In genomic region chr11:4729603-4730002, GRCm38 (mm10) we compare ENCODE assay signal across 10 mouse cellular contexts. TPM values are rescaled to one million over a fixed set of nuclear protein-coding genes. Genes with fewer than 3 reads are reported as not detected.
A peak's percentile ranks its signal among the peaks of the same experiment; 100 is the strongest.
DNase-seq lines count a peak whose midpoint lies in the region; ATAC-seq lines count a peak whose summit lies in the region.
"Had no signal": no experiment of that assay in that cellular context is flagged by ENCODE, and none has a peak within 500 bp of the region (broad histone marks: within the 10 kb centered on the region; RNA-seq: fewer than 3 reads in every experiment).

No protein-coding gene starts in this region.

- DNase-seq in heart, embryonic 10.5 days (ENCODE audit: low spot score): no peak
- peak; percentile 29 to 49 for DNase-seq in urinary bladder, adult 18-20 months (ENCODE audit: low spot score in 2 of 2)
- no peak for DNase-seq in urinary bladder, adult 2 months (ENCODE audit: low spot score)
- DNase-seq in c-Kit-positive CD71-positive TER-119-positive erythroid progenitor cells, embryonic 14.5 days (ENCODE audit: low spot score): no peak
- DNase-seq in frontal cortex, adult 2 months (ENCODE audit: extremely low spot score in 1 of 2, low spot score in 1 of 2): no peak
- no peak for DNase-seq in cerebellum, adult 11-12 months
- DNase-seq: cerebellum, adult 8-10 months had no signal

- WGBS in heart, embryonic 16.5 days: 16% methylated on average over 12 of the region's 12 CpGs
- 56% methylated on average over 12 of the region's 12 CpGs for WGBS in heart, embryonic 10.5 days
- 16% methylated on average over 12 of the region's 12 CpGs for WGBS in lung, embryonic 15.5 days

- no peaks in the 10 kb centered on the region for H3K9me3 ChIP-seq in heart, embryonic 16.5 days (replicated peaks; ENCODE audit: control insufficient read depth, low read length)
- no peaks in the 10 kb centered on the region for H3K9me3 ChIP-seq in heart, embryonic 10.5 days
- H3K9me3 ChIP-seq in lung, embryonic 15.5 days: no peaks in the 10 kb centered on the region
- H3K9me3 ChIP-seq: midbrain, embryonic 13.5 days had no signal

- H3K27me3 ChIP-seq in heart, embryonic 16.5 days (ENCODE audit: control insufficient read depth, insufficient read depth, low read length): no peaks in the 10 kb centered on the region
- H3K27me3 ChIP-seq in heart, embryonic 10.5 days (ENCODE audit: insufficient read depth, poor library complexity, severe bottlenecking): no peaks in the 10 kb centered on the region
- no peaks in the 10 kb centered on the region for H3K27me3 ChIP-seq in lung, embryonic 15.5 days
- H3K27me3 ChIP-seq: midbrain, embryonic 13.5 days had no signal

- H3K9ac ChIP-seq in heart, embryonic 16.5 days (ENCODE audit: low read length): no peak overlapping the region
- no peak overlapping the region for H3K9ac ChIP-seq in lung, embryonic 15.5 days
- H3K9ac ChIP-seq: midbrain, embryonic 13.5 days had no signal

- 0 out of 2 replicates have a peak, but pooled peaks cover 2% of the 10 kb centered on the region for H3K36me3 ChIP-seq in heart, embryonic 16.5 days (ENCODE audit: control insufficient read depth, insufficient read depth)
- H3K36me3 ChIP-seq in heart, embryonic 10.5 days: peaks cover 22% of the 10 kb centered on the region; the same call in 1 of the 2 replicates
- no peaks in the 10 kb centered on the region for H3K36me3 ChIP-seq in lung, embryonic 15.5 days

- ATAC-seq in heart, embryonic 16.5 days (replicated peaks; ENCODE audit: extremely low read depth, insufficient read depth, low FRiP score): peak; percentile 39
- ATAC-seq in lung, embryonic 15.5 days (ENCODE audit: borderline replicate concordance, extremely low read depth, low FRiP score, low TSS enrichment): peak; percentile 50; the same call in 1 of the 2 replicates
- ATAC-seq: midbrain, embryonic 13.5 days had no signal

- no peak overlapping the region for H3K27ac ChIP-seq in heart, embryonic 16.5 days (ENCODE audit: low read length)
- no peak overlapping the region for H3K27ac ChIP-seq in heart, embryonic 10.5 days
- H3K27ac ChIP-seq in lung, embryonic 15.5 days: 0 out of 2 replicates have a peak overlapping the region, but pooled peaks have one; percentile 21
- H3K27ac ChIP-seq: midbrain, embryonic 13.5 days had no signal

- no peak overlapping the region for H3K4me2 ChIP-seq in heart, embryonic 16.5 days (ENCODE audit: low read depth, low read length)
- H3K4me2 ChIP-seq in lung, embryonic 15.5 days: no peak overlapping the region; the same call in 1 of the 2 replicates
- H3K4me2 ChIP-seq: midbrain, embryonic 13.5 days had no signal

- no peak overlapping the region for H3K4me3 ChIP-seq in heart, embryonic 16.5 days (ENCODE audit: low read length)
- H3K4me3 ChIP-seq in heart, embryonic 10.5 days: no peak overlapping the region
- H3K4me3 ChIP-seq in lung, embryonic 15.5 days: no peak overlapping the region
- H3K4me3 ChIP-seq: midbrain, embryonic 13.5 days had no signal

- peaks cover 6% of the 10 kb centered on the region for H3K4me1 ChIP-seq in heart, embryonic 16.5 days (ENCODE audit: control insufficient read depth, insufficient read depth, low read length)
- peaks cover 24% of the 10 kb centered on the region for H3K4me1 ChIP-seq in heart, embryonic 10.5 days
- peaks cover 13% of the 10 kb centered on the region for H3K4me1 ChIP-seq in lung, embryonic 15.5 days

RNA-seq across cellular contexts. Expression of gene Cabp7, which starts 17.0 kb away (rescaled TPM):
- polyA plus RNA-seq in heart, embryonic 16.5 days (2015; fragmentation: Nextera tagmentation; extraction: Ambion mirVana): 0.10 and 0.14 TPM in 2 replicates
- polyA plus RNA-seq in heart, embryonic 10.5 days (2016; fragmentation: Nextera tagmentation; extraction: Ambion mirVana): 0.11 and 0.15 TPM in 2 replicates
- polyA plus RNA-seq in urinary bladder, adult 2 months (2012; rRNA removed): 0.46 and 0.65 TPM in 2 replicates
- 0.09 TPM in 1 of 2 replicates, not detected in the other for polyA plus RNA-seq in lung, embryonic 15.5 days (2015; fragmentation: Nextera tagmentation; extraction: Ambion mirVana)
- polyA plus RNA-seq in frontal cortex, adult 2 months (2012; rRNA removed): 14.8 and 15.7 TPM in 2 replicates

RNA-seq across cellular contexts. Expression of gene Zmat5, which starts 25.1 kb away (rescaled TPM):
- 51.5 and 58.3 TPM in 2 replicates for polyA plus RNA-seq in heart, embryonic 16.5 days (2015; fragmentation: Nextera tagmentation; extraction: Ambion mirVana)
- polyA plus RNA-seq in heart, embryonic 10.5 days (2016; fragmentation: Nextera tagmentation; extraction: Ambion mirVana): 63.4 and 66.7 TPM in 2 replicates
- 64.8 and 77.0 TPM in 2 replicates for polyA plus RNA-seq in urinary bladder, adult 2 months (2012; rRNA removed)
- 70.8 and 81.4 TPM in 2 replicates for polyA plus RNA-seq in lung, embryonic 15.5 days (2015; fragmentation: Nextera tagmentation; extraction: Ambion mirVana)
- 48.6 and 49.5 TPM in 2 replicates for polyA plus RNA-seq in frontal cortex, adult 2 months (2012; rRNA removed)

RNA-seq across cellular contexts. Expression of gene Uqcr10, which starts 25.5 kb away (rescaled TPM):
- polyA plus RNA-seq in heart, embryonic 16.5 days (2015; fragmentation: Nextera tagmentation; extraction: Ambion mirVana): 1,930 and 1,976 TPM in 2 replicates
- polyA plus RNA-seq in heart, embryonic 10.5 days (2016; fragmentation: Nextera tagmentation; extraction: Ambion mirVana): 1,046 and 1,532 TPM in 2 replicates
- polyA plus RNA-seq in urinary bladder, adult 2 months (2012; rRNA removed): 1,105 and 1,175 TPM in 2 replicates
- 763 and 796 TPM in 2 replicates for polyA plus RNA-seq in lung, embryonic 15.5 days (2015; fragmentation: Nextera tagmentation; extraction: Ambion mirVana)
- 977 and 1,045 TPM in 2 replicates for polyA plus RNA-seq in frontal cortex, adult 2 months (2012; rRNA removed)

Comparison
In these comparisons a context has a peak if more than half of its experiments do, and no peak if none do; other contexts are left out.
1. DNase-seq: peak in urinary bladder, adult 18-20 months (2 of 2); none in heart, embryonic 10.5 days (single experiment), urinary bladder, adult 2 months (single experiment), c-Kit-positive CD71-positive TER-119-positive erythroid progenitor cells, embryonic 14.5 days (single experiment), frontal cortex, adult 2 months (0 of 2) and cerebellum, adult 11-12 months (single experiment).